Mouse (Mus musculus): ENCODE data around the gene Etv6.

The Etv6 gene

DNA sequence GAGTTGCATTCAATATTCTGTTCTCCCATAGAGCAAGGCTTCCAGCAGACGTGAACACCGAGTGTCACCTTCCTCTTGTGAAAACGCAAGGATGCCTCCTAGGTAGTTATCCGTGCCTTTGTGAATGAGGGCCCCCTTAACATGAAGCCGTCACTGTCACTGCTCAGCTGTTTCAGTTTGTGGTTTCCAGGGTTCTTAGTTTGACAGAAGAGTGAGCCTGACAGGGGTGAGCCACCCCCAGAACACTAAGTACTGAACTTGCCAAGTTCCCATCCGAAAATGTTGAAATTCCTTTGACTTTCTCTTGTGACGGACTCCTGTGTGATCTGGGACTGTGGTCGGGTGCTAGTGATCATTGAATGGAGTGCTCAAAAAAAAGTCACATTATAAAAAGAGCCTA lies 129.5 kb downstream of the Etv6 start:
- DNase-seq (ENCODE audit: low spot score in 2 of 2) = peak; percentile 12 to 18

DNA sequence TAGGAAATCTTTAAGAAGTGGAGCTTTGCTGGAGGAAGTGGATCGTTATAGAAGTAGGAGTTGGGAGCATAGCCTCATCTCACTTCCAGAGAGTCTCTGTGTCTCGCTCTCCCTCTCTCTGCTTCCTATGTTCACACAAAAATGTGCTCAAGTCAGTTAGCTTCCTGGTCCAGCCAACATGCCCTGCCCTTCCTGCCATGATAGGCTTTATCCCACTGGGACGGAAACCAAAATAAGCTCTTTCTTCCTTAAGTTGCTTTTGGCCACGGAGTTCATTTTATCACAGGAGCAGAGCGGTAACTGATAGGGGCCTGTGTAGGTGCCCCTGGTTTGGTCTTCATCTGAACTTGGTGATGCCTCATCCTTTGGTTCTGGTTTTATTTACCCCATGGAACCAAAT lies 132.5 kb downstream of the Etv6 start:
- no peak for DNase-seq (ENCODE audit: low spot score in 2 of 2)

DNA sequence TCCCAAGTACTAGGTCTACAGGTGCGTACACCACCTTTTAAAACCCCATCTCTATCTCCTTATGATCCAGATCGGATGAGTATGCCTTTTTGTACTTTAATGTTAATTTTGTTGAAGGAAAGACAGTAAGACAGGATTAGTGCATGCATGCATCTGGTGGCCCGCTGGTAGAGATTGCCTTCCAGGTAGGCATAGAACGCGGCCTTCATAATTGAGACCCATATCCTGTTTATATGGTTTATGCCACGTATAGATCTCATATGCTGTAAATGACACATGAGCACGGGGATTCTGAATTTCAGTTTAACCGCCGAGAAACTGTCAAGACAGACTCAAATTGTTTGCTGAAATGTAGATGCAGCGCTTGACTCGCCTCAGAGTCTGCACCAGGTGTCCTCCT lies 133.3 kb downstream of the Etv6 start:
- no peak for DNase-seq (ENCODE audit: low spot score in 2 of 2)

DNA sequence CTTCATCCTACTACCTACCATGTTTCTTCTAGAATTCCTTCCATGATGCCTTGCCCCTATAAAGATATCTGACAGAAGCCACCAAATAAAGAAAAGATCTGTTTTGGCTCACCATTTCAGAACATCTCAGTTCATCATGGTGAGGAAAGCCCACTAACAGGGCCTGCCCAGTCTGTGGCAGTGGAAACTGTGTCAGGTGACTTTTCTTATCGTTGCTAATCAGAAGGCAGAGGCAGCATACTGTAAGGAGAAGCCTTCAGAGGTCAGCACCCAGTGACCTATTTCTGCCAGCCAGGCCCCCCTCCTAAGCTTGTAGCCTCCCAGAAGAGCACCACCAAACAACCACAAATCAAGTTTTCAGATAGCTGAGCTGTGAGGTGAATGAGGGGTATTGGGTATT lies 135.7 kb downstream of the Etv6 start:
- no peak for DNase-seq (ENCODE audit: low spot score in 2 of 2)

DNA sequence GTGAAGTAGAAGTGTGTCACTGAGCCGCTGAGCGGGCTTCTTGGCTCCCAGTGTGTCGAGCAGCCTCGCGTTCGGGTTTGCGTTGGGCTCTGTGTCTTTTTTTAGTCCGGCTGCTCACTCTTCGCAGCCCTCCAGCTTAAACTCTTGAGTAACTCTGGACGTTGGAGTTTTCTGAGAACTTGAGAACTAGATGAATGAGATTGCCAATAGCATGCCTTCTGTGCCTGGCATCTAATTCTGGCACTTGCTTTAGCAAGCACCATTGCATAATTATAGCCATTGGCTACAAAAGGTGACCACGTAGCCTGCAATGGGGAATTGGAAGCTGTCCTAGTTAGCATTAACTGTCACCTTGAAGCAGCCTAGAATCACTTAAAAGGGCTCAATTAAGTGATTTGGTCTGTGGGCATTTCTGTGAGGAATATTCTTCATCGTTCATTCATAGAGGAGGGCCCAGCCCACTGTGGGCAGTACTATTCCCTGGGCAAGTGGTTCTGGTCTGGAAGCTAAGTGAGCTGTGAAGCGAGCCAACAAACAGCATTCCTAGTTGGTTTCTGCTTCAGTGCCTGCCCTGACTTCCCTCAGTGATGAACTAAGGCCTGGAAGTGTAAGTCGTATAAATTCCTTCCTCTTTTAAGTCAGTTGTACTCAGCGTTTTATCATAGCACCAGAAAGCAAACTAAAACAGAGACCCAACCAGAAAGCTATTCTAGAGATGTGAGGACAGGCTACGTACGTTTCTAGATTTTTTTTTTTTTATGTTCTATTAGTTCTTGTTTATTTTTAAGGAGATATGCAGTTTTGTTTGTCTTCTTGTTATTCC lies 136.6 kb downstream of the Etv6 start:
- DNase-seq (ENCODE audit: low spot score in 2 of 2) = no peak

DNA sequence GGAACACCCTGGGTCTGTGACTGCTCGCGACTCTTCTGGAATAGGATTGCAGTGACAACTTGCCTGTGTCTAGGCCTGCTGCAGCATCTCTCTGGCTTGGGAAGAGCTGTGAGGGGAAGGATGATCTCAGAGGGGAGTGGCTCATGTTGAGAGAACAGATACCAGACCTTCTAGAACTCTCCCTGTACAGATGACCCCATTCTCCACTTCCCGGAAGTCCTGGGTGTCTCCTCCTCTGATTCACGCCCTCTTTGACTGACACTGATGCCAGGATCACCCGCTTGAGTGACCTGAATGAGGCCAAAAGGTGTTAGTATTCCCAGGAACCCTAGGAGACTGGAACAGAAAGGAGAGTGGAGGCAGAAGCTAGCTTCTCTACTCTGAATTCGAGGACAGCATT lies 137.9 kb downstream of the Etv6 start:
- DNase-seq (ENCODE audit: low spot score in 2 of 2) = no peak

DNA sequence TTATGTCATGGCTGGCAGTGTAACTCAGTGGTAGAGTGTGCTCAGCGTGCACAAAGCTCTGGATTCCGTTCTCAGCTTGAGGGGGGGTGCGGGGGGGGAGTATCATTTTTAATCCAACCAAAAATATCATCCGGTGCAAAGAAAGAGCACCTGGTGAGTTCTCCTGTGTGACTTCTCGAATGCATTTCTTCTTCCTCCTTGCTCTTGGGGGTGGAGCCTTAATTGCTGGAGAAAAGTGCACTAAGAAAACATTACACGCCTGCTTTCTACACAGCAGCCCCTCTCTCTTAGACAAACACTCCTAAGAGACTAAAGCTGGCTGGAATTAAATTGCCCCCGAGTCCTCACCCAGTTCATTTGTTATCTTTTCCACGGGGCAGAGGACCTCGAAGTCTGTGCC lies 139.6 kb downstream of the Etv6 start:
- DNase-seq (ENCODE audit: low spot score in 2 of 2) = no peak

DNA sequence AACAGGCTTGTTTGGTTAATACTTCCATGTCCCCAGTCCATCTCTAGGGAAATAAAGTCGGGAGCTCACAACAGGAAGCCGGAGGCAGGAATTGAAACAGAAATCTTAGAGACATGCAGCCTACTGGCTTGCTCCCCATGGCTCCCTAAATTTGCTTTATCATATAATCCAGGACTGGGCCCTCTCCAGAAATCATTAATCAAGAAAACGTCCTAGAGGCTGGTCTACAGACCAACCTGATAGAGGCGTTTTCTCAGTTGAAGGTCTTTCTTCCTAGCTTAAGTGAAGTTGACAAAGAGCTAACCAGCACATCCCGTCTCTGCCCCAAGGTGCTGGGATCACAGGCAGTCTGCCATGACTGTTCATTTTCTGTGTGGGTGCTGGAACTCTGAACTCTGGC lies 141.7 kb downstream of the Etv6 start:
- no peak for DNase-seq (ENCODE audit: low spot score in 2 of 2)

DNA sequence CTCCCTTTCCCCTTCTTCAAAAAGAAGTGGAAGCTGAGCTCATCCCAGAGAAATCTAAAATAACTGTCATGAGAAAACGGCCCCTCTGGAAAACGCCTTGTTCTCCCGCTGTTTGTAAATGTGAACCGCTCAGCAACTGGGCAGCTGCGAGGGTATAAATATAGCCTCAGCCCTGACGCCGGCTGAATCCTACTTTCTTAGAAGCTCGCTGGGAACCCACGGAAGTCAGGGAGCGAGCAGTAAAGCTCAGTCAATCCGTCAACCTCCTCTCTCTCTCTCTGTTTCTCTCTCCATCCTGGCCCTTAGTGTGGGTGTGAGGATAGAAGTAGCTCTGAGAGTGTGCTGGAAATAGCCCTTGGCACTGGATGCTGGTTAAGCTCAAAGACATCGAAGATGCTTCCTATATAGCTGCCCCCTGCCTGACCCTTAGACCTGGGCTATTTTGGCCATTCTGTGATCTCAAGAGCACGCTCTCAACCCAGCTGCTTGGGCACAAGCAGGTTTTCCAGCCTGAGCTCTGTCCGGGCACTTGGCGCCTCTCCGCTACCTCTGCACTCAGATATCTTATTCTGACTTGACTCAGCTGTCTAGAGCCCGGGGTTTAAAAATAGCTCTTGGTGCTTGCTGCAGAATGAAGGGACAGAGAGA lies 146.9 kb downstream of the Etv6 start:
- DNase-seq (ENCODE audit: low spot score in 2 of 2) = no peak

DNA sequence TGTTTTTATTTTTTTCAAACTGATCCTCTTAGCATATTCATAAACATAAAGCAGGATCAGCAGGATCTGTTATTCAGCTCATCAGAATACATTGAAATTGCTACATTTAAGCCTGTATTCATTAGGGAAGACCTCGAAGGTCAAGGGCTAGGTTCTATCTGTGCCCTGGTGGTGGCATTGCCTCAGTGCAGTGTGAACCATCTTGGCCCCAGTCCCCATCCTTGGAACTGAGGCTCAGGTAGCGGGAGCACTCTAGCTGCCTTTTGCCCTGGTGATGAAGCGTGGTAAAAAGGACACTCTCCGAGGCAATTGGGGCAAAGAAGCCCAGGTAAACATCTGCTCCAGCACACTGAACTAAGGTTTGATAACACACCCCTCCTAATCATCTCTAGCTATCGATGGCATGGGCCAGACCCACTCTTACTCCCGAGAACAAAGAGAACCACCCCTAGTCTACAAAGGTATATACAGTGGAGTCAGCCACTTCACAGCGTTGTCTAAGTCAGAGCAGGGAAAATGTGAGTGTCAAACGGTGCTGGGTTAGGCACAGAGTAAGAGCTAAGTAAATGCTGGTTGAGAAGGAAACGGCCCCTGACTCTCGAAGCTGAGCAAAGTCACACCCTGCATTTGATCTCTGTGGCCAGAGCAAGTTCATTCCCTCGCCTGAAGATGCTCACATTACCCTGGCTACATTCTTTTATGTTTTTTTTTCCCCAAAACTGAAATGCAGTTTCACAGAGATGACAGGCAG lies 148.3 kb downstream of the Etv6 start:
- no peak for DNase-seq (ENCODE audit: low spot score in 2 of 2)

DNA sequence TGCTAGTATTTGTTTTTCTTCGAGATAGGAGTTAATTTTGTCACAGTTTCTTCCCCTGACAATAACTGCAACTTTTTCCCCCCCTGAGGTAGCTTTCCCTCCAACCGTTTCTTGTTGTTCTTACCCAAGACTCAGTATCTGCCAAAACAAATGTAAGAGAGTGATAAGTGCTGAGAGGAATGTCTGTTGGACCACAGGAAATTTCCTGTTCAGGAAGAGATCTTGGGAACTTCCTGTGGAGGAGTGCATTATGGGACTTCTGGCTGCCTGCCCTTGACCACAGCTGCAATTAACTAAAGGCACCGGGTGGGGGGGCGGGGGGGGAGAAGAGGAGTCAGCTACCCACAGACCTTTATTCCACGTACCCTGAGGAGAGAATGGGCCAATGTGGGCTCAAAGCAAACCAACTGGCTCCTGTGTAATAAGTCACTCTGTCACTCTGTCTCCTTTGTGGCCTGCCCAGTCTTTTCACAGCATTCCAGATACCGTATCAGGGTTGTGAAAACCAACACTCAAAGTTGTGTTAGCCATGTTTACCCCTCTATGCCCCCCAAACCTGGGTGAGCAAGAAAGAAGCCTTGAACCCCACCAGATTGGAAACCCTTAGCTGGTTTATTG lies 150.9 kb downstream of the Etv6 start:
- DNase-seq (ENCODE audit: low spot score in 2 of 2) = no peak

DNA sequence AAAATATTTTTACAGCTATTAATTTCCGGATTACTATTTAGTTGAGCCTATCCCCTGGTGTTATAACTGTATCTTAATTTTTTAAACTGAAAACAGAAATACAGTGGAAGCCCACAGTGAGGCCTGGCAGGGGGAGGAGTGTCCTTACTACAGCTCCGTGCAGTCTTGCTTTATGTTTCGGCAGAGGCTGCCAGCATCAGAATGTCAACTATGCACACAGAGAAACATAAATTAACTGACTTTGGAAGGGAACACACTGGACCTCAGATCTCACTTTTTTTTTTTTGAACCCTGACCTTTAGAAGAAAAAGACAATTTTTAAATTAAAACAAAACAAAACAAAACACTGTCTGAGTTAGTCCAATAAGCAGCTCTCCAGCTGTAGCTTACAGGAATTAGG lies 153.2 kb downstream of the Etv6 start:
- no peak for DNase-seq (ENCODE audit: low spot score in 2 of 2)

DNA sequence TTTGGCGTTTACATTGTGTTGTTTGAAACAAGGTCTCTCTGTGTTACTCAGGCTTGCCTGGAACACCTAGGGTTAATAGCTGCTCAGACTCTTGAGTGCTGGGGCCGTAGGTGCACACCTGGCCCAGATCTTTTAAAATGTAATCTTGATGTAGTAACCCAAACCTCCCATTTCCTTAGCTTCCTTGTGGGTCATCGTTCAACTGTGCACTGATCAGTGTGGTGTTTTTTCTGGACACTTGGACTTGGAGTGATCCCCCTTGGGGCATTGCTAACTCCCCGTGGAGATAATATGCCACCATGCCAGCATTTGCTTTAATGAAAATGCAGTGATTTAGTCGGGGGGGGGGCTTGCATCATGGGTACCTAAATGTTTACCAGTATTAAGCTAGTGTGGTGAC lies 153.7 kb downstream of the Etv6 start:
- DNase-seq (ENCODE audit: low spot score in 2 of 2) = no peak

DNA sequence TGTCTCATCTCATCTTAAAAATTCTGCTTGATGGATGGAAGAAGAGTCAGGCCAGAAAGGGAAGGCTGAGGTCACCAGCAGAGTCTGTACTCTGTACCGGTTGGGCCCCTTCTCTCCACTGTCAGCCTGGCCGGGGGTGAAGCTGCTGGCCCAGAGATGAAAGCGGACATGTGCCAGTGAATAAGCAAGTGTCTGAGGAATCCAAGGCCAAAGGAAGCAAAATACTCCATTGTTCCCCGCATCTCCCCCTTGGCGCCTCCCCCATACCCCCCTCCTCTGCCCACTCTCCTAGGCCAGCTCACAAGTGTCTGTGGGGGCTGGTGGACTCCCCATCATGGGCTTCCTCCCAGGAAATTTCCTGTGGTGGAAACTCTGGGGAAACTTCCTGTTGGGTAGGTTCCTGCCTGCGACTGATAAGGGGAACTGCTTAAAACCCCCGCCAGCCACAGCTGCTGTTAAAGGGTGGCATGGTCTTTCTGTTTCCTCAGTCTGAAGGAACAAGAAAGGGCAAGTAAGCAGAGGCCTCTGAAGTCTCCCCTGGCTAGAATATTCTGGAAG lies 154.2 kb downstream of the Etv6 start:
- DNase-seq (ENCODE audit: low spot score in 2 of 2) = peak; percentile 17 to 35

DNA sequence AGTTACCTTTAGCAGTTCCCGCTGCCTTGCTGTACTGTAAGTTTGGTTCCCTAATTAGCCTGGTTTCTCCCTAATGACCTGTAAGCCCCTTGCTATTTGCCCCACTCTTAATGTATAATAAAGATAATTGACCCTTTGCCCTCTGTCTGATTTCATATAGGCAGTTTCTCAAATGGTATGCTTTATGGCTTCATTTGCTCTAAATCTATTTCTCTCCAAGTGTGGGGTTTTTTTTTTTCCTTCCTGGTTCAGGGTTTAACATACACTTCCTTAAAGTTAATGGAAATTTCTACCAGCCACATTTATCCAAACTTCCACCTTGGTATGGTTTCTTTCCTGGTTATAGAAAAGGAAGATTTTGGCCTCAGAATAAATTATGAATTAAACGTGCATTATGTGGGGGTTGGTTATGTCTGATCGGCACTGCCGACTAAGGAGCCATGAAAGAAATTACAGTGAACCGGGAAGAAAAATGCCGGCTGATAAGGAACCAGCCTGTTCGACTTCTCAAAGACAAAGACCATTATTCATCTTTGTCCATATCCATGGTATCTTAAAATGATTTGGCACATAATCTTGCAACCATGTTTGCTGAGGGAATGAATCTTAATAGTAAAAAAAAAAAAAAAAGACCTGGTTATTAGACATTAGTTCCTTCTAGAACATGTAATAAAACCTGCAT lies 155.2 kb downstream of the Etv6 start:
- DNase-seq (ENCODE audit: low spot score in 2 of 2) = no peak

DNA sequence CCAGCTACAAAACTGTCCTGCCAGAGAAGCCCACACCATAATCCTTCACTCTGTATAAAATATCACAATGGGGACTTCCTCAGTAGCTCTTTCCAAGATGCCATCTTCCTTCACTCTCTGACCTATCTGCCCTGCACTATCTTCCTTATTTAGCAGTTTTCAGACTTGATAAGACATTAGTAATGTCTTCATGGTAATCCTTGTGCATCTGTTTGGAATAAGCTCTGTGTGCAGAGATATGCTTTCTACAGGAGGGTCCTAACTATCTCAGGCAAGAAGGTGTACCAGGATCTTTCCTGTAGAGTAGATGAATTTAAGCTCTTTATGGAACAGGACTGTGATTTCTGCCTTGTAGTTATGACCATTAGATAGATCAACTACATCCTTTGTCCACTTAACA lies 157.2 kb downstream of the Etv6 start:
- DNase-seq (ENCODE audit: low spot score in 2 of 2) = no peak

DNA sequence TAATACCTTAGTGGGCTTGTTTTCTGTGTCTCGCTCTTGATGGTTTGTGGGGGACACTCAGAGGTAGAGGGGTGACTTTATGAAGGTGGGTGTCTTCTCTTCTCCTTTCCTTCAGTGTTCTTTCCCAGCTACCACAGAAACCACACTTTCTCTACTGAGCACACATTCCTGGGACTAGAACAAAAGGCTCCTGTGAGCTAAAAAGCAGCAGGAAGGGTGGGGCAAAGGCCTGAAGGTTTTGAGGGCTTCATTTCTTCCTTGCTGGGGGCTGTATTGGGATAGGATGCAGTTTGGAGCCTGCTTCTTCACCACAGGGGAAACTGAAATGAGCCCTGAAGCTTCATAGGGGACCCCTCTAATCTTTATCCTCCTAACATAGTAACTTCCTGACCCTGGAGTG lies 164.4 kb downstream of the Etv6 start:
- DNase-seq (ENCODE audit: low spot score in 2 of 2) = no peak

DNA sequence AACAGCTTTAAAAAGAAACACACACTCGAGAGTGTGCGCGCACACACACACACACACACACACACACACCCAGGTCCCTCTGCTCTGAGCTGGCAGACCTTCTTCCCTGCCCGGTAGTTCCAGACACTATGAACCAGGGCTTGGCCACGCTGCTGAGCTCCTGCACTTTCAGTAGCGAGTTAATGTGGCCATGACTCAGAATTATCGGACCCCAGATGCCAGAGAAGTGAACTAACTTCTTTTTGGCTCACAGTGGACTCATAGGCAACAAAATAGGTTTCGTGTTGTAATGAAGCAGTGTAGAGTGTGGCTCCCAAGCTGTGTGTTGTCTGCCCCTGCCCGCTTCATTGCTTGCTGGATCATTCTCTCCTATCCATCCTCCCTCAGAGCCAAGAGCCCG lies 165.1 kb downstream of the Etv6 start:
- DNase-seq (ENCODE audit: low spot score in 2 of 2) = no peak

DNA sequence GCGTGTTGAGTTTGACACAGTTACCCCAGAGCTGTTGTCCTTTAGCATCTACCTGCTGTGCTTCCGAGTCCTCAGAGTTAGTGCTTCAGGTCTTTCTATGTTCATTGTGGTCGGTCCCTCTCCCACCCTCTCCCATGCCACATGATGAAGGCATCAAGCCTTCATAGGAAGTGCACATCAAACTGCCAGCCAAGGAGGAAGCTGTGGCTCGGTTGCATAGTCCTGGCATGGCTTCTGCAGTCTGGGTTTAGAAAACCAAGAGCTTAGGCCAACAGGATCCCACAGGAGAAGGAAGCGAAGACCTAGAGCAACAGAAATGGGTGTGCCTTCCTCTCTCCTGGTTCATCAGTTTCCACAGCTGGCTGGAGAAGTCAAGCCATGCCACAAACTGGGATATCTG lies 166.7 kb downstream of the Etv6 start:
- no peak for DNase-seq (ENCODE audit: low spot score in 2 of 2)

DNA sequence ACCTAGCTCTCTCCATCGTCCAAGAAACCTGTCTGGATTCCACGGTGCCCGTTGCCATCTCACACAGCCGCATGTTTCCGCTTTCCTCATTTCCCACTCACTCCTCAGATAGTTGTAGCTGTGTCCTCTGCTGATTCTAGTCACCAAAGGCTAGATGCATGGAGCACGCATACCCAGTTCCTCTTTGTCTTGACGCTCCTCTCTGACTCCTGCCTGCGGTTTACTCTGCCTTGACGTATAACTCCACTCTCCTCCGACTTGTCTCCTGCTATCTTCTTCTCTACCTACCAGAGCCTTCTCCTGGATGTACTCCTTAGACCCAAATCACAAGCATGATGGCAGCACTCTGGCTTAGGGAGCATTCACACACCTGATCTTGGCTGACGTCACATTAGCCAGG lies 169.7 kb downstream of the Etv6 start:
- no peak for DNase-seq (ENCODE audit: low spot score in 2 of 2)

DNA sequence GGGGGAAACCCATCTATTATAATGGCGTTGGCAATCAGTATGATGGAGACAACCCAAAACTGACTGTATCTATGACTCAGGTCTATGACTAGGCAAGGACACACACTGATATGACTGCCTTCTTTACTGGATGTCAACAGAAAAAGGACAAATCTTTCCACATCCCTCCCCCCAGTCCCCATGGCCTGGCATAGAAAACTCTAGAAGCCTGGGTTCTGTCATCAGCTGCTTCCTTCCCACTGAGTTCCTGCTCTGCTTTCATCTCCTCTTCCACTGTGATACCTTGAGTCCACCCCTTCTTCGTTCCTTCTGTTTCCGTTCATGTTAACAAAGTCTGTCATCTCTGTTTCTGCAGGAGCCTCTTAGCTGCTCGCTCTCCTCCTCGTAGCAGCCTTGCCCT lies 170.2 kb downstream of the Etv6 start:
- DNase-seq (ENCODE audit: low spot score in 2 of 2) = no peak

DNA sequence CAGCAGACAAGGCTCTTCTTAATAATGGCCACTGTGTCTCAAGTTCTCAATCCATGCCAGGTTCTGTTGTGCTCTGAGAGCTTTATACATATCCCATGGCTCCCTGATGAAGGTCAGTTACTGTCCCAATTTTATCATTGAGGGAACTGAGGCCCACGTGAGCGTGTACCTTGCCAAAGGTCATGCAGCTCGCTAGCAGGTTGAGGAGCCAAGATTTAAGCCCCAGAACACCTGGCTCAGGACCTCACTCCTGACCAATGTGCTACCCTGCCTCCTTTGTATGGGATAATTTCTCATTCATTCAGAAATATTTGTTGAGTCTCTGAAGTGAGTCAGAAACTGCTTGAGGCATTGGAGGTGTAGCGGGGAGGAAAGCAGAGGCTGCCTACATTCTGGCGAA lies 170.8 kb downstream of the Etv6 start:
- DNase-seq (ENCODE audit: low spot score in 2 of 2) = no peak

All from thymus, postnatal 10 days (tissue).